Mouse (Mus musculus): ENCODE results near the gene Ldb3. TPM values are rescaled to one million over a fixed set of nuclear protein-coding genes. Genes with fewer than 3 reads are reported as not detected.
A peak's percentile ranks its signal among the peaks of the same experiment; 100 is the strongest.

Gene Ldb3
- polyA plus RNA-seq, 2 experiments from 2014 or later, result not detected

DNA sequence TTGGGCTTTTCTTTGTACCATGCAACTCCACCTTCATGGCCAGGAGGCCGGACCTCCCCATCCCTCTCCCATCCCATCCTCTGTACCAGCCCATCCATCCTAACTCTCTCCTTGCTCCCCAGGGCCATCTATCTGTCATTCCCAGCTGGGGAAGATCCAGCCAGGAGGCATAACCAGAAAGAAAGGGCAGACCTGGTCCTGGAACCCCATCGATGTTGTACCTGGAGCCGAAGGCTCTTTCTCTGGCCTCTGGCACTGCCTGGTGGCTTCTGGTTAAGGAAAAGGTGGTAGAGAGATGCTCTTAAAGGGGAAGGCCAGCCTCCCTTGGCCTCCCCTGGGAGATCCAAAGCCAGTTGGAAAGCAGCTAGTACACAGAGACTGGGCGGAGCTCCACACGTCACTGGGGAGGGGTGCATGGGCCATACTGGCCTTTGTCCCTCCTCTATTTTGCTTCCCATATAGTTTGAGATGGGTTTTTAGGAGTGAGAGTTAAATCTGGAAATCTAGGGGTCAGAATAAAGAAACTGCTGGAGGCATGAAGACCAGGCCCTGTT, 1.6 kb upstream of the Ldb3 start:
- no peak for ATAC-seq

DNA sequence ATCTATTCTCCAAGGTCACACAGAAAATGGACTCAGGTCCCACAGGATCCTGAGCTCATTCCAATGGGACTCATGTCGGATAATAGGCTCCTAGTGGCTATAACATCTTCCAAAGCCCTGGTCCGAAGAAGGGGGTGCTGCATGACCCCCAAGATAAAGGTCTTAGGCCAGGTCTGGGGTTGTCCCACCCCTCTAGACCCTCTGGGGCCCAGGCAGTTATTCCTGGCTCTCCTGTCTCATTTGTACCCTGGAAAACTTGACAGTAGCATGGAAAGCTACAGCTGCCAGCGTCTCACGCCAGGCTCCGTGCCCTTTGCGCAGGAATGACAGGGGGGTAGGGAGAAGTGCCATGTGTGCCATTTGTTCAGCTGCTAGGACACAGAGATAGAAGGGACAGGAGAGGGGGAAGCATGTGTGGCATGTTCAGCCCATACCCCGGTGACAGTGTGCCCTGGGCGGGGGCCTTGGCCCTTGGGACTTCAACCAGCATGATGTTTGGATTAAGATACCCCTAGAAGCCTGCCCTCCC, 767 bp upstream of the Ldb3 start:
- no peak for ATAC-seq

- ATAC-seq, result no peak
Observed at GRCm38 (mm10) chr14:34588005-34588404, 477 bp downstream of the Ldb3 start.

DNA sequence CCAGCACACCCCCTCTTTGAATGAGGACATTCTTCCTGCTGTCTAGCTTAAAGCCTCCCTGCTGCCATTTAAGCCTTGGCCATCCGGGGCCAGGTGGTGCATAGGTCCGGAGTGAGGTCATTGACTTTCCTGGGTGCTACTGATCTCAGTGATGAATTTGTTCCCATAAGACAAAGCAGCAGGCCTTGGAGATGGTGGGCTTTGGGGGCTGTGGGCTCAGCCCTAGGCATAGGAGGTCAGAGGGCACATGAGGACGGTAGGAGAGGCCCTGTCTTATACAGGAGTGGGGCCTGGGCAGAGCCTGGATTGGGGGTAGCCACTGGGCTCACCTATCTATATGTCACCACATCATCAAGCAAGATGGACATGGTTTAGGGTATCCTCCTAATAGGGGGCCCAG, 1.6 kb downstream of the Ldb3 start:
- ATAC-seq, result no peak

GRCm38 (mm10) chr14:34585358-34586105, 3.0 kb downstream of the Ldb3 start:
- ATAC-seq, result no peak

GRCm38 (mm10) chr14:34582740-34583427, 5.6 kb downstream of the Ldb3 start:
- no peak for ATAC-seq

DNA sequence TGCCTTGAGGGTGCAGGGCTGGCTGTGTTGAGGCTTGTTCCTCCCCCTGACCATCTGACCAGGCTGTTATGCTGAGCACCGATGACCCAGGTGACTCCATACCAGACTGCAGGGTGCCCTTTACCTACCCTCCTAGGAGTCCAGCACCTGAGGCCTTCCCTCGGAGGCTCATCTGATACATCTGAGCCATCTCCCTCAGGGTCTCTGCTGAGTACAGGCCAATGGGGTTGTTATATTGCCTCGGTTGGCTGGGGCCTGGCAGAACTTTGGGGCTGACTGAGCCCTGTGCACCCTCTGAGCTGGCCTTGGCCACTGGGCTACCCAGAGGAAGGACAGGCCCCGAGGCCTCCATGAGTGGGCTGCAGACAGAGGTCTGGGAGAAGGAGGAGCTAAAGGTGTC, 11.6 kb downstream of the Ldb3 start:
- ATAC-seq, result no peak

DNA sequence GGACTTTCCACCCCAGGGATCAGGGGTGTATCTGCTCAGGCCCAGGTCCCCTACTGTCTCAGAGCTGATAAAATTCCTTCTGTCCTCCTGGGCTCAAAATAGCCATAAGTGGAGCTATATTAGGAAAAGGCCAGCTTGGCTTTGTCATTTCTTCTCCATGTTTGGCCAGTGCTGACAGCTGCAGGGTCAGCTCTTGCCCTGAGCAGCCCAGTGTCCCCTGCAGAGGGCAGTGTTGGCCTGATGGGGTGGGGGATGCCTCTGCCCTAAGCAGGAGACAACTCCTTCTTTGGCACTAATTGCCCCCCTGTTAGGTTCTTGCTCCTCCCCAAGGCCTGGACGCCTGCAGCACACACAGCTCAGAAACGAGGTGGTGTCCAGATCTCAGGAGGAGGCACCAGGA, 14.4 kb downstream of the Ldb3 start:
- no peak for ATAC-seq

DNA sequence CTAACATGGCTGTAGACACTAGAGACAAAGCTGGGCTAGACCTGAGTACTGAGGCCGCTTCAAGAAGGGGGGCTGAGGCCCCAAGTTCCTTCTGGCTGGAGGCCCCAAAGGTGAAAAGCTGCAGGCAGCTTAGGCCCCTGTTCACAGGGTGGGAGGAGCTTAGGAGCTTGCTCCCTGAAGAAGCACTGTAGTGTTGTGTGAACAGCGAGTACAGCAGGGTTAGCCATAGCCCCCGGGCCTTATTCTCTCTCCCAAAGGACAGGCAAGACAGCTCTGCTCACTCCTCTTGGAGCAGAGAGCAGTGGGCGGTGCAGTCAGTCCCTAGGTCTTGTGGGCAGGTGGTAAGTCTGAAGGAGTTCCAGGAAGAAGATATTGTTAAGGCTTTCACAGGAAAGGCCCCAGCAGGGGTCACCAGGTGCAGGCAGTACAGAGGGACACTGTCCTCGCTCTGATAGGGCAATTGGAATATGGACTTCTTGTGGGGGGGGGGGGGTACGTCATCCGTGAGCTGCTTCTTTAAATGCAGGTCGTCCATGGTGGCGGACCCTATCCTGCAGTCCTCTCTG, 15.1 kb downstream of the Ldb3 start:
- no peak for ATAC-seq

DNA sequence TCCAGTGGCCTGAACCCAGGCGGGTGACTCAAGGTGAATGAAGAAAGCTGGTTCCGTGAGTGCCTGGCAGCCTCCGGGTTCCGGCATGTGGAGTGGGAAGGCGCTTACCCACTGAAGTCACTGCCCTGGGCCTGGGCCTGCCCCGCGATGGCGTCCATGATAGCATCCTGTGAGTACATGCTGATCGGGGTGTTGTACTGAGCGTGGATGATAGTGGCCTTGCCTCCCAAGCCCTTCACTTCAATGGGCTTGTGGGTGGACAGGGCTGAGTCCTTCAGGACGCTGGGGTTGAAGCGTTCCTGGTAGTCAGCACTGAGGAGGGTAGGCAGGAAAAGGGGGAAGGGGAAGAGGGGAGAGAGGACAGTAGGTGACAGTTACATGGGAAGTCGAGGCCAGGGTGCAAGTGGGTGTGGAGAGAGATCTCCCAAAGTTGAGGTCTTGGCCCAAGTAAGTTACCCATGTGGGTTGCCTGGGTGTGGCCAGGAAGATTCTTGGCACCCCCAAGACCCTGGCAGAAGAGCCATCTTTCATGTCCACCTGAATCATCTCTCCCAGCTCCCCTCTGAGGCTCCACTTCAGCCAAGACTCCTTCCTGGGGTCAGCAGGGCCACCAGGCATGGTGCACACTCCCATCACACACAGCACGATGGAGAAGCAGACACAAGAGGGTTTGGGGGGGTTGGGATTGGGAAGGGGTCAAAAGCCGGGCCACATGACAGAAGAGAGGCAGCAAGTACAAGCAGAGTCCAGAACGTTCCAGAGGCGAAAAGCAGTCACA, 16.7 kb downstream of the Ldb3 start:
- ATAC-seq, result no peak

DNA sequence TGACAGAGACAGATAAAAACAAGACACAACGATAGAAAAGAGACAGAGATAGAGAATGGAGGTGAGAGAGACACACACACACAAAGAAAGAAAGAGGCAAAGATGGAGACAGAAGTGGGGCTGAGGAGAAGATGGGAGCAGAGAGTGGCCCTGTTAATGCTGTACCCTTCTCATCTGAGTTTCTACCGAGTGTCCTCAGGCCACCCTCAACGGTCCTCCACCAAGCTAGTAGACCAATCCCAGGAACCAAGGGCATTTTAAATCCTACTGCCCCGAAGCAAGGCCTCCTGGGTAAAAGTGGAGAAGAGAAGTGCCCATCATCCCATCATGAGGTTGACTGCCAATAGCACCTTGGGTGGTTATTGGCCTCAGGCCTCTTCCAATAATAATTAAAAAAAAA, 17.6 kb downstream of the Ldb3 start:
- ATAC-seq, result no peak

DNA sequence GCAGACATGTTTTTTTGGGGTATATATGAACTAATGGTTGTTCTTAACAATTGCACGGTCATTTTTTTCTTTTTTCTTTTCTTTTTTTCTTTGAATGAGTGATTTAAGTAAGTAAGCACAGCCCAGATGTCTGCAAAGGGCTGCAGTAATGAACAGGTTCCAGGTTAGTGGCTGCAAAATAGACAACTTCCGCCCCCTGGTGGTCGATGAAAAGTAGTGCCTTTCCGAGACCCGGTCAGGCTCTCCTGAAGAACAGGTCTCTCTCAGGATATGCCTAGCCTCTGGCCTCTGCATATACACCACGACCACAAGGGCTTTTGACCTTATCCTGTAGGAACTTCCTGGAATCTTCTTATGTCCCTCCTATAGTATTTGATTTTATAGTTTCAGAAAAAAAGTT, 18.2 kb downstream of the Ldb3 start:
- ATAC-seq, result peak; percentile 37

DNA sequence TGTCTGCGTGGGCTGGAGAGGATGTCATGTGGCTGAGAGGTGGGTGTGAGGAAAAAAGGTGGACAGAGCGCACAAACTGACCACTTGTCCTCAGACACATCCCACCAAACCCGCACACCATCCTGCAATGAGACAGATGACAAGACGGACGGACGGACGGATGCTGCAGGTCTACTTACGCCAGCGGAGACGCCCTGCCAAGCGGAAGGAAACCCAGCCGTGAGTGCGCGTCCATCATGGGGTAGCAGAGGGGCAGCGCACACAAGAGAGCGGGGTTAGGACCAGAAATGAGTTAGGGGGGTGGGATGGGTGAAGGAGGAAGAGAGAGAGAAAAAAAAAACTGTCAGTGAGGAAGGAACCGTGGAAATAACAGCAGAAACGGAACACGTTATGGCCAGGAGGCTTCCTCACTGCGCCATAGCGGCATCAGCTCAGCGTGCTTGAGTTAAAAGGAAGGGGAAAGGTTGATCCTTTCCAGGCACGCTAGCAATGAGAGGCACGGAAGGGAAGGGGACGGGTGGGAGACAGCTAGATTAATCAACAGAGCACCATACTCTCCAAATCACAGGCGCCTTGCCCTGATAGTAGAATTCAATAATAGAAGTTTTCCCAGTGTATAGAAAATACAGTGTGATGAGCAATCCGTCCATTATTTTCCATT, 18.8 kb downstream of the Ldb3 start:
- ATAC-seq, result no peak

- no peak for ATAC-seq
Observed at GRCm38 (mm10) chr14:34568626-34569025, 19.9 kb downstream of the Ldb3 start.

- ATAC-seq, result no peak
Observed at GRCm38 (mm10) chr14:34567697-34568096, 20.8 kb downstream of the Ldb3 start.

DNA sequence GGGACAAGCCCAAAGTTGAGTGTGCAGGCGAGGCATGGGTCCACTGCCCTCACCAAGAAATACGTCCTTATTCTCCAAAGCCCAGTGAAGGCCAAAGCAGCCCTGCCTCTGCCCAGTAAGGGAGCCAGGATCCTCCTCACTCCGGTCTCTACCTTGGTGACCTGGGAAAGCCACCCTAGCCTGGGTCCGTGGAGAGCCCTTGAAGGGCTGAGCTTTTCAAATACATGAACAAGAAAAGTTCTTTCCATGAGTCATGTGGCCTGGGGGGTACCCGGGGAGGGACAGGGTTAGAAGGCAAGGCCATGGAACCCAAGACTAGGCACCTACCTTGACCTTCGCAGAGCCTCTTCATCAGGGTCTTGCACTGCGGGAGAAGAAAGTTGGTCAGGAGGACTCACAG, 22.0 kb downstream of the Ldb3 start:
- ATAC-seq, result no peak

DNA sequence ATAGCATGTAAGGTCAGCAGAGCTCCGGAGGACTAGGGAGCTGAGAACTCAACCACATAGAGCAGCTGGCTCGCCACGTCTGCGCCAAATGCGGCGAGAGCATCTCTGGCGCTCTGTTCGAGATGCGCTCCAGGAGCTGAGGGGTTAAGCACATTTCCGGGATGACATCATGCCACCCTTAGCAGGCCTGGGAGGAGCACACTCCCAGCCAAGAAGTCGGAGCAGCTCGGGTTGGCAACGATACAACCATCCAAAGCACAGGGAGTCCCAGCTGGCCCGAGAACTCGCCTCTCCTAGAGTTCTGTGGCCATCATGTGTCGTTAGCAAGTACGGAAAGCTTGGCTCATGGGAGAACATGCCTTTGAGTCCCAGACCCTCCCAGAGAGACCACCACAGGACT, 22.8 kb downstream of the Ldb3 start:
- ATAC-seq, result no peak

- ATAC-seq, result no peak
Observed at GRCm38 (mm10) chr14:34564646-34565045, 23.8 kb downstream of the Ldb3 start.

GRCm38 (mm10) chr14:34562393-34562792, 26.1 kb downstream of the Ldb3 start:
- no peak for ATAC-seq

DNA sequence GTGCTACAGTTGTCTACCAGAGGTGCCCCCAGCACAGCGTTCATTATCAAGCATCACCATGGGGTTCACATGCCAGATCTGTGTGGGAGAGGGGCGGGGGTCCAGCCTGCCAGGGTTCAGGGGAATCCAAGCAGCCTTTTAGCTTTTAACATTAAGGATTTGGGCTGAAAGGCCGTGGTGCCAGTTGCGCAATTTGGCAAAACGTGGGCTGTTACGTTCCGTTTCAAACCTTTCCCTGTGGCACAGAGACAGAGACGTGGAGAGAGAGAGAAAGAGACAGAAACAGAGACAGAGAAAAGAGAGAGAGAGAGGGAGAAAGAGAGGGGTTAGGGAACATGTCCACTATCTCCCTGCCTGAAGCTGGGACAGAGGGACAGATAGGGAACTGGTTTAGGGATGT, 26.8 kb downstream of the Ldb3 start:
- ATAC-seq, result no peak

DNA sequence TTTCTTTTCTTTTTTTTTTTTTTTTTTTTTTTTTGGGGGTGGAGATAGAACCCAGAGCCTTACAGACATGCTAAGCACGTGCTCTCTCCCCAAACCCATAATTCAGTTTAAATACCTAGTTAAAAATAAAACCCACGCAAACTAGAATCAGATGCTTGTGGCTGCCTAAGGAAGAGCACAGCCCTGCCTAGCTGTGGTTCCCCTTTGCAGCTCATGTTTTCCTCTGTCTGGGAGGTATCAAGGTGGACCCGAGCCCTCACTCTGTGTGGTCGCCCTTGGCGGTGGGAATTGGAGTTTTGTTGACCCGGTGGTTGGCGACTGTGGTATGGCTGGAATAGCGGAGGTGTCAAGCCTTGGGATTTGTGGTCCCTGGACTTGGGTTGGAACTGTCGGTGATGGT, 29.5 kb downstream of the Ldb3 start:
- no peak for ATAC-seq

DNA sequence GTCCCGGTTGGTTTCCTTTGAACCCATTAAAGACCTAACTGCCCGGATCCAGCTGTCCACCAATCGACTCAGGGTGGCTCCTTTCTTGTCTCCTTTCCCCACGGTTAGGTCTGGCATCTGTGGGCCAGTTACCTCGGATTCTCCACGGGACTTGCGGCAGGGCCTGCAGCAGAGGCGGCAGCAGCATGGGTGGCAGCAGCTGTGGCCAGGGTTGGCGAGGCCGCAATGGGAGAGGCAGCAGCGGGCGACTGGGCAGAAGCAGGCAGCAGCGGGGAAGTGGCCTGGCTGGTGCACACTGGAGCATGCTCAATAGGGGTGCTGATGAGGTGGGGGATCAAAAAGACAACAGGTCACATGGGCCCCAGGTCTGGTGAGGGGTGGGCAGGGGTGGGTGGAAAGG, 33.3 kb downstream of the Ldb3 start:
- ATAC-seq, result no peak
